Mouse (Mus musculus) yolk sac, embryonic 10.5 days (tissue): ENCODE results near the gene Coro7.
"Not testable (repeated sequence)": the region's sequence is repeated elsewhere in the genome, so short reads cannot be mapped to it uniquely, and the experiment has no call there.

Source experiments
- DNase-seq: peaks from one replicate; pipeline ENCODE4 v3.0.0-alpha.2; 2017; ENCODE audit warnings: low spot score

The Coro7 gene

GRCm38 (mm10) chr16:4594814-4595526, 84.6 kb downstream of the Coro7 start:
- DNase-seq: no peak

GRCm38 (mm10) chr16:4593971-4594813, 85.4 kb downstream of the Coro7 start, which contains the start of gene Glis2:
TSS of gene Glis2 (plus strand) at chr16:4594713.
- DNase-seq: peak; percentile 97

- peak; percentile 79 for DNase-seq
Observed at GRCm38 (mm10) chr16:4592909-4593875, 86.4 kb downstream of the Coro7 start.

GRCm38 (mm10) chr16:4590236-4590635, 89.3 kb downstream of the Coro7 start:
- no peak for DNase-seq

- no peak for DNase-seq
Observed at GRCm38 (mm10) chr16:4587516-4588210, 91.9 kb downstream of the Coro7 start.

DNA sequence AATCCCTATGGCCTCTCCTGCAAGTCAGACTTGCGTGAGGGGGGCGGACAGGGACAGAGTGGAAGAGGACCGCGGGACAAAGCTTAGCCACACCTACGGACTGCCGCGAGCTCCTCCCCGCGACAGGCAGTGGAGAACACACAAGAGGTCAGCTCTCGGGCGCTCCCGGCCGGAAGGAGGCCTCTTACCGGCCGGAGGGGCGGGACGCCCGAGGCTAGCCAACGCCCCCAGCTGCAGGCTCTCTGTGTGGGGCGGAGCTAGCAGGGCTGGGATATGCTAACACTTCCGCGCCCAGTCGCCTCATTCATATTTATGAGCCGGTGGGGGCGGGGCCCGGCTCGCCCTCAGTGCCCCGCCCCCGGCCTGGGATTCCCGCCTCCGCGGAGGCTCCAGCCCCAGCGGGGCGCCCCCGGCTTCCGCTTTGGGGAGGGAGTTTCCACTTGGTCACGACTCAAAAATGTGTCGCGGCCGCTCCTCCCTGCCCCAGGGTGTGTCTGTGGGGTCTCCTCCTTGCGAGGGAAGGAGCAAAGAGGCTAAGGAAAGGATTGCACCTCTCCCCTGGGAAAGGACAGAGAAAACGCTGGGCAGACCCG, 93.0 kb downstream of the Coro7 start:
- peak; percentile 98 for DNase-seq

GRCm38 (mm10) chr16:4585642-4586530, 93.7 kb downstream of the Coro7 start:
- DNase-seq: no peak

DNA sequence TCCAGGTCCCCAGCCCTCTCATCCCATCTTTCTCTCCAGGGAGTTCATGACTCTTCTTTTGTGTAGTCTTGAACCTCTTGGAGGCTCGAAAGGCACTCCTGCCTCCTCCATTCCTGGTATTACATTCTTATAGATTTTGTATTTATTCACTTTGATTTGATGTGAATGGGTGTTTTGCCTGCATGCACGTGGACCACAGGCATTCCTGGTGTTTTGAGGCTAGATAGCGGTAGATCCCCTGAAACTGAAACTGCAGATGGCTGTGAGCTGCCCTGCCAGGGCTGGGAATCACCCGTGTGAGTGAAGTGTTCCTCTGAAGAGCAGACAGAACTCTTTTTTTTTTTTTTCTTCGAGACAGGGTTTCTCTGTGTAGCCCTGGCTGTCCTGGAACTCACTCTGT, 95.1 kb downstream of the Coro7 start:
- DNase-seq: no peak

DNA sequence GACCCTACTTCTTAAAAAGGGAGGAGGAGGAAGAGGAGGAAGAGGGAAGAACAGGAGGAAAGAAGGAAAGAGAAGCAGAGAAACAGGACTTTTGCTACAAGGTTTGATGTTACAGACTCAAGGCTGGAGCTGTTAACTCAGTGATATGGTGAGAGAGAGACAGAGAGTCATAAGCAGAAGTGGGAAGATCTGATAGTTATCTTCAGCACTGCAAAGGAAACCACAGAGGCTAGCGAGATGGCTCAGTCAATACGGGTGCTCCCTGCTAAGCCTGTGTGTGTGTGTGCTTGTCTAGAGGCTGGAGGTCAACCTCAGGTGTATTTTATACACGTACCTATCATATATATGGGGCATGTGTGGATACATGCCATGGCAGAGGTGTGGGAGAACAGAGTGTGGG, 95.8 kb downstream of the Coro7 start:
- DNase-seq: no peak

GRCm38 (mm10) chr16:4581179-4581578, 98.4 kb downstream of the Coro7 start:
- not testable (repeated sequence) for DNase-seq

- DNase-seq: no peak
Observed at GRCm38 (mm10) chr16:4578630-4579029, 100.9 kb downstream of the Coro7 start.

- DNase-seq: no peak
Observed at GRCm38 (mm10) chr16:4576873-4577272, 102.7 kb downstream of the Coro7 start.
